Mouse (Mus musculus): ENCODE data around the gene Nlgn3. TPM values are rescaled to one million over a fixed set of nuclear protein-coding genes. Genes with fewer than 3 reads are reported as not detected.
"Not testable (repeated sequence)": the region's sequence is repeated elsewhere in the genome, so short reads cannot be mapped to it uniquely, and the experiment has no call there.

Nlgn3 gene
- polyA plus RNA-seq, 1 experiment from 2014 or later, result 7.8 TPM

- Histone ChIP-seq H3K36me3 (ENCODE audit: control insufficient read depth, insufficient read depth, low read length) (no peaks in the 10 kb centered on the region), H3K9me3 (ENCODE audit: control insufficient read depth, low read length) (no peaks in the 10 kb centered on the region), H3K27me3 (ENCODE audit: control insufficient read depth, insufficient read depth, low read length) (no peaks in the 10 kb centered on the region), H3K27ac (ENCODE audit: low read depth, low read length) (no peak overlapping the region), H3K4me1 (ENCODE audit: control insufficient read depth, insufficient read depth, low read length) (no peaks in the 10 kb centered on the region), H3K4me2 (replicated peaks; ENCODE audit: low read depth, low read length) (no peak overlapping the region), H3K9ac (ENCODE audit: low read depth, low read length) (no peak overlapping the region), H3K4me3 (ENCODE audit: low read length) (no peak overlapping the region)
- ATAC-seq (ENCODE audit: low FRiP score, low TSS enrichment), result no peak
- 83% methylated on average over 2 of the region's 2 CpGs for WGBS
Measured at GRCm38 (mm10) chrX:101345456-101345855, 46.5 kb downstream of the Nlgn3 start.

DNA sequence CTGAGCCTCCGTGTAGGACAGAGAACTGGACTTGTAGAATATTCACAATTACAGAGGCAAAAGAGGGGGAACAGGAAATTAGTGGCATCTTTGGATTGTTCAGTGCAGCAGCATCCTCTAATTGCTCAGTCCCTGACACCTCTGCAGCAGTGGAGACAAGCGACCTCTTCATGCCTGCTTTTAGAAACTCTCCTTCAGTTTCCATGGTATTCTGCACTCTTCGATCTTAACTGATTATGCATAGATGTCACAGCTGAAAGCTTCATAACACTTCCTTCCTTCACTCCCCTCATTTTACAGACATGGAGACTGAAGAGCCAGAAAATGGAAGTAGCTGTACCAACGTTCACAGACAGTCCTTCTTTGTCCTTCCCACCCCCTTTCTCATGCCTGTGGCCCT lies 47.5 kb downstream of the Nlgn3 start:
- Histone ChIP-seq H3K27me3 (ENCODE audit: control insufficient read depth, insufficient read depth, low read length) (no peaks in the 10 kb centered on the region), H3K36me3 (ENCODE audit: control insufficient read depth, insufficient read depth, low read length) (no peaks in the 10 kb centered on the region), H3K4me2 (replicated peaks; ENCODE audit: low read depth, low read length) (no peak overlapping the region), H3K9ac (ENCODE audit: low read depth, low read length) (no peak overlapping the region), H3K27ac (ENCODE audit: low read depth, low read length) (no peak overlapping the region), H3K4me3 (ENCODE audit: low read length) (no peak overlapping the region), H3K9me3 (ENCODE audit: control insufficient read depth, low read length) (no peaks in the 10 kb centered on the region), H3K4me1 (ENCODE audit: control insufficient read depth, insufficient read depth, low read length) (no peaks in the 10 kb centered on the region)
- no peak for ATAC-seq (ENCODE audit: low FRiP score, low TSS enrichment)
- 61% methylated on average over 4 of the region's 4 CpGs for WGBS

DNA sequence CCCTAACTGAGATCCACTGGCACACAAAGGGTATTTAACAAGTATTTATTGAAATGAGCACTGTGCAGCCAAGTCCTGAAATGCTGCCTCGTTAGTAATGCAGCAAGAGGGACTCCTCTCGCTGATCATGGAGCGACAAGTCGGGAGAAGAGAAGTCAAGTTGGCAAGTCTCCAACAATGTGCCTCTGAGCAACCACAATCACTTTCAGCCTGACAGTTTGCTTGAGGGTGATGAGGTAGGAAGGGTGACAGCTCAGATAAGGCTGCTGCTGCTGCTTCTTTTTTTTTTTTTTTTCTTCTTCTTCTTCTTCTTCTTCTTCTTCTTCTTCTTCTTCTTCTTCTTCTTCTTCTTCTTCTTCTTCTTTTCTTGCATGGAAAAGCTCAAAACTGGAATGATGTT lies 52.2 kb downstream of the Nlgn3 start:
- Histone ChIP-seq H3K27me3 (ENCODE audit: control insufficient read depth, insufficient read depth, low read length) (no peaks in the 10 kb centered on the region), H3K4me1 (ENCODE audit: control insufficient read depth, insufficient read depth, low read length) (no peaks in the 10 kb centered on the region), H3K4me2 (replicated peaks; ENCODE audit: low read depth, low read length) (no peak overlapping the region), H3K27ac (ENCODE audit: low read depth, low read length) (no peak overlapping the region), H3K9ac (ENCODE audit: low read depth, low read length) (no peak overlapping the region), H3K9me3 (ENCODE audit: control insufficient read depth, low read length) (no peaks in the 10 kb centered on the region), H3K36me3 (ENCODE audit: control insufficient read depth, insufficient read depth, low read length) (no peaks in the 10 kb centered on the region), H3K4me3 (ENCODE audit: low read length) (no peak overlapping the region)
- WGBS, result 54% methylated on average over 4 of the region's 4 CpGs
- ATAC-seq (ENCODE audit: low FRiP score, low TSS enrichment), result no peak

DNA sequence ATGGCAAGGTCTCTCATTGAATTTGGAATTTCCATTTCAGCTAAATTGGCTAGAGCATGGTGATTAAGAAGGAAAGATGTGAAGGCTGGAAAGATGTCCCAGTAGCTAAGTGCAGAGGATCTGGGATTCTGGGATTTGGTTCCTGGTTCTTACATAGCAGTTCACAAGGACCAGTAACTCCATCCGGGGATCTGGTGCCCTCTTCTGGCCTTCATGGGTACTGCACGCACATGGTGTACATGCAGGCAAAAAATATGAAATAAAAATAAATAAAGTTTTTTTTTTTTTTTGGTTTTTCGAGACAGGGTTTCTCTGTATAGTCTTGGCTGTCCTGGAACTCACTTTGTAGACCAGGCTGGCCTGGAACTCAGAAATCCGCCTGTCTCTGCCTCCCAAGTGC lies 59.9 kb downstream of the Nlgn3 start:
- 66% methylated on average over 4 of the region's 4 CpGs for WGBS
- ATAC-seq (ENCODE audit: low FRiP score, low TSS enrichment); H3K9ac ChIP-seq (ENCODE audit: low read depth, low read length); H3K27me3 ChIP-seq (ENCODE audit: control insufficient read depth, insufficient read depth, low read length); H3K4me1 ChIP-seq (ENCODE audit: control insufficient read depth, insufficient read depth, low read length); H3K27ac ChIP-seq (ENCODE audit: low read depth, low read length); H3K4me3 ChIP-seq (ENCODE audit: low read length); H3K9me3 ChIP-seq (ENCODE audit: control insufficient read depth, low read length); H3K4me2 ChIP-seq (replicated peaks; ENCODE audit: low read depth, low read length); H3K36me3 ChIP-seq (ENCODE audit: control insufficient read depth, insufficient read depth, low read length): not testable (repeated sequence)

DNA sequence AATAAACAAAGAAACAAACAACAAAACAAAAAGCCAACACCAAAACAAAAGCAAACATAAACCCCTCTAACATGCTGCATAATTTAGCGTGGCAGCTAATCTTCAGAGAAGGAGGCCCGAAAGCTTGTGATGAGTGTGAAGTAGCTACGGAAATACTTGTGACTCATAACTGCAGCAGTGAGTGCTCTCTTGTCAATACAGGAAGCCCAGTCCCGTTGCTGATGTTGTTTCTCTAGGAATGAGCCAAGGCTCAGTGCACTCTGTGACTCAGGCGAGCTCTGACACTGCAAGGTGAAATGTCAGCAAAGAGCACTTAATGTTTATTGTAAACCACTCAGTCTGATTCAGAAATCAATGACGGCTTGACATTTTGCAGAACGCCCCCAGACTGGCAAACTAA lies 70.0 kb downstream of the Nlgn3 start:
- 74% methylated on average over 7 of the region's 7 CpGs for WGBS
- Histone ChIP-seq H3K27ac (ENCODE audit: low read depth, low read length) (no peak overlapping the region), H3K9ac (ENCODE audit: low read depth, low read length) (no peak overlapping the region), H3K36me3 (ENCODE audit: control insufficient read depth, insufficient read depth, low read length) (no peaks in the 10 kb centered on the region), H3K4me3 (ENCODE audit: low read length) (no peak overlapping the region), H3K4me1 (ENCODE audit: control insufficient read depth, insufficient read depth, low read length) (no peaks in the 10 kb centered on the region), H3K4me2 (replicated peaks; ENCODE audit: low read depth, low read length) (no peak overlapping the region), H3K27me3 (ENCODE audit: control insufficient read depth, insufficient read depth, low read length) (no peaks in the 10 kb centered on the region), H3K9me3 (ENCODE audit: control insufficient read depth, low read length) (no peaks in the 10 kb centered on the region)
- ATAC-seq (ENCODE audit: low FRiP score, low TSS enrichment), result no peak

GRCm38 (mm10) chrX:101370573-101370972 lies 71.6 kb downstream of the Nlgn3 start:
- no peak for ATAC-seq (ENCODE audit: low FRiP score, low TSS enrichment)
- Histone ChIP-seq H3K9me3 (ENCODE audit: control insufficient read depth, low read length) (no peaks in the 10 kb centered on the region), H3K4me1 (ENCODE audit: control insufficient read depth, insufficient read depth, low read length) (no peaks in the 10 kb centered on the region), H3K4me3 (ENCODE audit: low read length) (no peak overlapping the region), H3K9ac (ENCODE audit: low read depth, low read length) (no peak overlapping the region), H3K27ac (ENCODE audit: low read depth, low read length) (no peak overlapping the region), H3K4me2 (replicated peaks; ENCODE audit: low read depth, low read length) (no peak overlapping the region), H3K36me3 (ENCODE audit: control insufficient read depth, insufficient read depth, low read length) (no peaks in the 10 kb centered on the region), H3K27me3 (ENCODE audit: control insufficient read depth, insufficient read depth, low read length) (no peaks in the 10 kb centered on the region)
- 75% methylated on average over 3 of the region's 3 CpGs for WGBS

DNA sequence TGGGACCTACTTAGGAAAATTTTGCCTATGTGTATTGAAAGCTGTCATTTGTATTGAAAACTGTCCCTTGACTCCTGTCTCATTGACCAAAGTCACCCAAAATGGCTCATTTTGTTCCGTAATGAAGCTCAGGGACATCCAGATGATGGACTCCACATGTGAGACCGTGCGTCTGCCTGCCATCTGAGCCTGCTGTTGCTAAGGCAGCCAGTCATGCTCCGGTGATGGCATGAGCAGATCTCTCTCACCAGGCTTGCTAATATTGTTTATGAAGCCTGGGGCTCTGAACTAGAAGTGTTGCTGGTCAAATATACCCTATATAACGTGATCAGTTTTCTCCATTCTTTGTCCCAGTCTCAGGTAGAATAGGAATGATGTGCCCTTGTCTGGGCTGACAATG lies 74.0 kb downstream of the Nlgn3 start:
- Histone ChIP-seq H3K9ac (ENCODE audit: low read depth, low read length) (no peak overlapping the region), H3K36me3 (ENCODE audit: control insufficient read depth, insufficient read depth, low read length) (no peaks in the 10 kb centered on the region), H3K4me1 (ENCODE audit: control insufficient read depth, insufficient read depth, low read length) (no peaks in the 10 kb centered on the region), H3K4me3 (ENCODE audit: low read length) (no peak overlapping the region), H3K4me2 (replicated peaks; ENCODE audit: low read depth, low read length) (no peak overlapping the region), H3K9me3 (ENCODE audit: control insufficient read depth, low read length) (no peaks in the 10 kb centered on the region), H3K27ac (ENCODE audit: low read depth, low read length) (no peak overlapping the region), H3K27me3 (ENCODE audit: control insufficient read depth, insufficient read depth, low read length) (no peaks in the 10 kb centered on the region)
- ATAC-seq (ENCODE audit: low FRiP score, low TSS enrichment), result peak; percentile 52; the same call in 1 of the 2 replicates
- 52% methylated on average over 5 of the region's 5 CpGs for WGBS

Other genes with a start within 250 kb of the Nlgn3 start
- not detected in 2 replicates for gene Tex11, start 239.5 kb upstream of the Nlgn3 start, polyA plus RNA-seq (2014; fragmentation: Nextera tagmentation; extraction: Ambion mirVana)
- gene Slc7a3, start 213.1 kb upstream of the Nlgn3 start, polyA plus RNA-seq (2014; fragmentation: Nextera tagmentation; extraction: Ambion mirVana), result 2.2 and 2.3 TPM in 2 replicates
- 43.1 and 52.6 TPM in 2 replicates for gene Snx12, start 76.6 kb upstream of the Nlgn3 start, polyA plus RNA-seq (2014; fragmentation: Nextera tagmentation; extraction: Ambion mirVana)
- gene Foxo4, start 44.6 kb upstream of the Nlgn3 start, polyA plus RNA-seq (2014; fragmentation: Nextera tagmentation; extraction: Ambion mirVana), result 3.9 and 6.3 TPM in 2 replicates
- 0.30 TPM in 1 of 2 replicates, not detected in the other for gene Gm614, start 35.2 kb upstream of the Nlgn3 start, polyA plus RNA-seq (2014; fragmentation: Nextera tagmentation; extraction: Ambion mirVana)
- 18.8 and 19.5 TPM in 2 replicates for gene Il2rg, start 30.9 kb upstream of the Nlgn3 start, polyA plus RNA-seq (2014; fragmentation: Nextera tagmentation; extraction: Ambion mirVana)
- gene Gm20489, start 30.1 kb upstream of the Nlgn3 start, polyA plus RNA-seq (2014; fragmentation: Nextera tagmentation; extraction: Ambion mirVana), result not detected in 2 replicates
- 42.0 and 51.5 TPM in 2 replicates for gene Med12, start 25.1 kb upstream of the Nlgn3 start, polyA plus RNA-seq (2014; fragmentation: Nextera tagmentation; extraction: Ambion mirVana)
- 8.8 and 10.2 TPM in 2 replicates for gene Gjb1, start 77.2 kb downstream of the Nlgn3 start, polyA plus RNA-seq (2014; fragmentation: Nextera tagmentation; extraction: Ambion mirVana)
- gene Zmym3, start 121.7 kb downstream of the Nlgn3 start, polyA plus RNA-seq (2014; fragmentation: Nextera tagmentation; extraction: Ambion mirVana), result 23.4 and 32.0 TPM in 2 replicates
- gene Nono, start 130.2 kb downstream of the Nlgn3 start, polyA plus RNA-seq (2014; fragmentation: Nextera tagmentation; extraction: Ambion mirVana), result 403 and 456 TPM in 2 replicates
- gene Itgb1bp2, start 149.9 kb downstream of the Nlgn3 start, polyA plus RNA-seq (2014; fragmentation: Nextera tagmentation; extraction: Ambion mirVana), result 1.7 and 2.2 TPM in 2 replicates
- 11.4 and 18.0 TPM in 2 replicates for gene Taf1, start 233.6 kb downstream of the Nlgn3 start, polyA plus RNA-seq (2014; fragmentation: Nextera tagmentation; extraction: Ambion mirVana)

All from kidney, embryonic 14.5 days (tissue).